Mouse (Mus musculus) embryonic facial prominence, embryonic 12.5 days (tissue): ENCODE data around the gene Tmprss4. TPM values are rescaled to one million over a fixed set of nuclear protein-coding genes. Genes with fewer than 3 reads are reported as not detected.

Source experiments
- ATAC-seq: fragments of 200-750 bp; cut with Nextera tagmentation; 2 replicates; pipeline ENCODE4 v1.8.0; 2017; ENCODE audit not compliant: insufficient number of reproducible peaks, insufficient read depth, low FRiP score, low TSS enrichment
- H3K27ac ChIP-seq: fragments of 300-500 bp; sonication (generic); 2 replicates; pipeline ENCODE4 v1.5.1; 2016; ENCODE audit warnings: mild to moderate bottlenecking
- H3K27me3 ChIP-seq: fragments of 300-500 bp; sonication (generic); 2 replicates; pipeline ENCODE4 v1.6.1; 2016; ENCODE audit warnings: mild to moderate bottlenecking, moderate library complexity
- H3K36me3 ChIP-seq: fragments of 300-500 bp; sonication (generic); 2 replicates; pipeline ENCODE4 v1.6.1; 2016; ENCODE audit warnings: mild to moderate bottlenecking
- H3K4me1 ChIP-seq: fragments of 300-500 bp; sonication (generic); 2 replicates; pipeline ENCODE4 v1.6.1; 2016
- H3K4me2 ChIP-seq: fragments of 300-500 bp; sonication (generic); replicated peaks from 2 replicates; pipeline ENCODE4 v1.6.1; 2016; ENCODE audit warnings: mild to moderate bottlenecking, moderate library complexity
- H3K4me3 ChIP-seq: fragments of 300-500 bp; sonication (generic); 2 replicates; pipeline ENCODE4 v1.5.1; 2016; ENCODE audit warnings: mild to moderate bottlenecking
- H3K9ac ChIP-seq: fragments of 300-500 bp; sonication (generic); 2 replicates; pipeline ENCODE4 v1.6.1; 2016; ENCODE audit warnings: mild to moderate bottlenecking, moderate library complexity
- H3K9me3 ChIP-seq: fragments of 300-500 bp; sonication (generic); 2 replicates; pipeline ENCODE4 v1.6.1; 2016; ENCODE audit warnings: mild to moderate bottlenecking, moderate library complexity
- WGBS: fragments of 180-500 bp; shearing (Covaris S2); methylation state at CpG from one replicate; pipeline ENCODE4 v1.1.7; 2016; 5-methylcytosine and 5-hydroxymethylcytosine counted together
- polyA plus RNA-seq: library from polyadenylated mRNA; unstranded; fragments of >200 nt; fragmentation: Nextera tagmentation; extraction: Ambion mirVana; gene quantifications from 2 replicates; pipeline ENCODE4 v1.2.1, GENCODE M21; 2016

The Tmprss4 gene
- polyA plus RNA-seq = 0.22 and 0.56 TPM in 2 replicates

GRCm38 (mm10) chr9:45203797-45204410, at the start of gene Tmprss4:
Tmprss4 (minus strand) TSS chr9:45204092.
- no peaks in the 10 kb centered on the region for H3K27me3 ChIP-seq
- no peak within 1 kb of the TSS for H3K4me2 ChIP-seq
- no peak within 1 kb of the TSS for H3K9ac ChIP-seq
- no peak for ATAC-seq
- H3K4me1 ChIP-seq = no peaks in the 10 kb centered on the region; the same call in 1 of the 2 replicates
- no peaks in the 10 kb centered on the region for H3K9me3 ChIP-seq
- no peaks in the 10 kb centered on the region for H3K36me3 ChIP-seq
- H3K4me3 ChIP-seq = no peak within 1 kb of the TSS
- H3K27ac ChIP-seq = no peak within 1 kb of the TSS
- whole genome bisulfite sequencing = 61% methylated on average over 8 of the region's 8 CpGs

GRCm38 (mm10) chr9:45252395-45252794, 48.5 kb upstream of the Tmprss4 start:
- H3K4me2 ChIP-seq = no peak overlapping the region
- no peak overlapping the region for H3K27ac ChIP-seq
- no peak for ATAC-seq
- no peaks in the 10 kb centered on the region for H3K27me3 ChIP-seq
- H3K4me1 ChIP-seq = no peaks in the 10 kb centered on the region
- H3K36me3 ChIP-seq = no peaks in the 10 kb centered on the region
- WGBS = 72% methylated on average over 6 of the region's 6 CpGs
- H3K9ac ChIP-seq = no peak overlapping the region
- no peak overlapping the region for H3K4me3 ChIP-seq
- no peaks in the 10 kb centered on the region for H3K9me3 ChIP-seq

DNA sequence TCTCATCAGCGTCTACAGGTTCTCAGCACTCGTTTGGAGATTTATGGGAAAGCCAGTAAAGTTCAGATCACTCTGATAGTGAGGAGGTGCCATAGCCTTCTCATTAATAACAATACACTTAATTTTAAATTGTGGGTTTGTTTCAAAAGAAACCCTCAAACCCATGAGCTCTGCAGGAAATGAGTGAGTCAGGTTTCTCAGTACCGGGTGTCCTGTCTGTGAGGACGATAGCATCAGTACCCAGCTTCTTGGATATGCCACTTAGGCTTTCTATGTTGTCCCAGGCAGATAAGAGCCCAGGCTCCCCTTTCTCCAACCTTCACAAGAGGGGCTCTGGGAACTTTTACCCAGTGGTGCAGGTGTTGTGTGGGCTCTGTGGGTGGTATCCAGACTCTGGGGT, 48.1 kb upstream of the Tmprss4 start:
- Histone ChIP-seq H3K27me3 (no peaks in the 10 kb centered on the region), H3K27ac (no peak overlapping the region), H3K9ac (no peak overlapping the region), H3K36me3 (no peaks in the 10 kb centered on the region), H3K4me2 (no peak overlapping the region), H3K4me1 (no peaks in the 10 kb centered on the region), H3K4me3 (no peak overlapping the region), H3K9me3 (no peaks in the 10 kb centered on the region)
- no peak for ATAC-seq
- WGBS = 77% methylated on average over 4 of the region's 4 CpGs

GRCm38 (mm10) chr9:45251281-45251680, 47.4 kb upstream of the Tmprss4 start:
- WGBS = 72% methylated on average over 3 of the region's 3 CpGs
- H3K9ac ChIP-seq = no peak overlapping the region
- no peaks in the 10 kb centered on the region for H3K4me1 ChIP-seq
- H3K27me3 ChIP-seq = no peaks in the 10 kb centered on the region
- no peak overlapping the region for H3K4me3 ChIP-seq
- ATAC-seq = no peak
- no peak overlapping the region for H3K27ac ChIP-seq
- no peaks in the 10 kb centered on the region for H3K9me3 ChIP-seq
- no peaks in the 10 kb centered on the region for H3K36me3 ChIP-seq
- H3K4me2 ChIP-seq = no peak overlapping the region

GRCm38 (mm10) chr9:45250306-45250705, 46.4 kb upstream of the Tmprss4 start:
- Histone ChIP-seq H3K4me3 (no peak overlapping the region), H3K9me3 (no peaks in the 10 kb centered on the region), H3K4me1 (no peaks in the 10 kb centered on the region), H3K27me3 (no peaks in the 10 kb centered on the region), H3K4me2 (no peak overlapping the region), H3K36me3 (no peaks in the 10 kb centered on the region), H3K9ac (no peak overlapping the region), H3K27ac (no peak overlapping the region)
- 86% methylated on average over 7 of the region's 7 CpGs for WGBS
- ATAC-seq = no peak

DNA sequence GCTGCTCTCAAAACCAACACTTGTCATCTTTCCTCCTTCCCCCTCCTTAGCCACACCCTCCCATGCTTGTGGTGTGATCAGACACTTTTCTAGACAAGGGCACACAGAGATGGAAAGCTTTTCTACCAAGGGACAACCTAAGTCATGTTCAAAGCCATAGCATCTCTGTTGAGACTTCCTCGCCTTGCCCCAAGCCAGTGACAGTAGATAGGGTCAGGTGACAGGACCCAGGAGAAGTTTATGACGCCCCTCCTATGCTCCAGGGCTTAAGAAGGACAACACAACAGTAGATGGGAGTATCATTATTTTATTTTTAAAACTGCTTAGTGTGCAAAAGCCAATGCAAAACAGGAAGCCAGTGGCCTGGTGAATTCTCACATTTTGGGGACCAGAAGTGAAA, 43.6 kb upstream of the Tmprss4 start:
- Histone ChIP-seq H3K4me2 (no peak overlapping the region), H3K9me3 (no peaks in the 10 kb centered on the region), H3K27ac (no peak overlapping the region), H3K36me3 (no peaks in the 10 kb centered on the region), H3K27me3 (no peaks in the 10 kb centered on the region), H3K4me3 (no peak overlapping the region), H3K4me1 (no peaks in the 10 kb centered on the region), H3K9ac (no peak overlapping the region)
- ATAC-seq = no peak
- 72% methylated on average over 2 of the region's 2 CpGs for WGBS

- 85% methylated on average over 6 of the region's 6 CpGs for WGBS
- ATAC-seq = no peak
- H3K4me2 ChIP-seq = no peak overlapping the region
Measured at GRCm38 (mm10) chr9:45246060-45246459, 42.2 kb upstream of the Tmprss4 start.

GRCm38 (mm10) chr9:45245432-45245831, 41.5 kb upstream of the Tmprss4 start:
- no peak for ATAC-seq
- H3K4me2 ChIP-seq = no peak overlapping the region
- H3K4me1 ChIP-seq = no peaks in the 10 kb centered on the region
- 75% methylated on average over 1 of the region's 1 CpGs for WGBS
- H3K27me3 ChIP-seq = no peaks in the 10 kb centered on the region
- H3K27ac ChIP-seq = no peak overlapping the region
- no peaks in the 10 kb centered on the region for H3K9me3 ChIP-seq
- no peak overlapping the region for H3K4me3 ChIP-seq
- no peaks in the 10 kb centered on the region for H3K36me3 ChIP-seq
- H3K9ac ChIP-seq = no peak overlapping the region

More at GRCm38 (mm10) chr9:45246060-45246459, 42.2 kb upstream of the Tmprss4 start:
- H3K4me1 ChIP-seq = no peaks in the 10 kb centered on the region
- no peaks in the 10 kb centered on the region for H3K36me3 ChIP-seq
- H3K27me3 ChIP-seq = no peaks in the 10 kb centered on the region
- no peaks in the 10 kb centered on the region for H3K9me3 ChIP-seq
- H3K4me3 ChIP-seq = no peak overlapping the region
- no peak overlapping the region for H3K27ac ChIP-seq
- H3K9ac ChIP-seq = no peak overlapping the region

- ATAC-seq = no peak
- Histone ChIP-seq H3K4me1 (no peaks in the 10 kb centered on the region), H3K36me3 (no peaks in the 10 kb centered on the region), H3K9ac (no peak overlapping the region), H3K27ac (no peak overlapping the region), H3K4me3 (no peak overlapping the region), H3K4me2 (no peak overlapping the region), H3K27me3 (no peaks in the 10 kb centered on the region), H3K9me3 (no peaks in the 10 kb centered on the region)
- WGBS = 80% methylated on average over 5 of the region's 5 CpGs
Measured at GRCm38 (mm10) chr9:45241397-45241796, 37.5 kb upstream of the Tmprss4 start.

- Histone ChIP-seq H3K36me3 (no peaks in the 10 kb centered on the region), H3K4me1 (no peaks in the 10 kb centered on the region), H3K4me3 (no peak overlapping the region), H3K9ac (no peak overlapping the region), H3K27me3 (no peaks in the 10 kb centered on the region), H3K4me2 (no peak overlapping the region), H3K27ac (no peak overlapping the region), H3K9me3 (no peaks in the 10 kb centered on the region)
- no peak for ATAC-seq
- 52% methylated on average over 7 of the region's 7 CpGs for WGBS
Measured at GRCm38 (mm10) chr9:45236744-45237143, 32.9 kb upstream of the Tmprss4 start.

- Histone ChIP-seq H3K9ac (no peak overlapping the region), H3K36me3 (no peaks in the 10 kb centered on the region), H3K4me3 (no peak overlapping the region), H3K9me3 (no peaks in the 10 kb centered on the region), H3K4me2 (no peak overlapping the region), H3K4me1 (no peaks in the 10 kb centered on the region), H3K27me3 (no peaks in the 10 kb centered on the region), H3K27ac (no peak overlapping the region)
- ATAC-seq = no peak
- WGBS = 67% methylated on average over 6 of the region's 6 CpGs
Measured at GRCm38 (mm10) chr9:45235668-45236227, 31.9 kb upstream of the Tmprss4 start.

DNA sequence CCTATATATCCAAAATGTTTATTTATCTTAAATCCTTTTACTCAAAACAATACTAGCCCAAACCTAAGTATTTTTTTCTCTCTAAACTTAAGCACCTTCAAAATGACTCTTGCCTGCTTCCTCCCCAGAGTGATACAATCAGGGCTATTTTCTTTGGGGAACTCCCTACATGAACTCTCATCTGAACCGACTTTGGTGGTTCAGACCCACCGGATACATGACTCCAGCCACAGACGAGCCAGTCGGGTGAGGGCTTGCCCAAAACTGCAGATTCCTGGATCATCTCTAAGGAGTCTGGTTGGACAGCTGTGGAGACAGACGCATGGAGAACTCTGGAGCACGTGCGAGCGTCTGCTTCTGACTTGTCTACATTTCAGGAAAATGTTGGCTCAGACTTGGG, 25.5 kb upstream of the Tmprss4 start:
- H3K4me1 ChIP-seq = no peaks in the 10 kb centered on the region
- 66% methylated on average over 8 of the region's 8 CpGs for WGBS

More for the DNA sequence above, 25.5 kb upstream of the Tmprss4 start:
- Histone ChIP-seq H3K9ac (no peak overlapping the region), H3K27me3 (no peaks in the 10 kb centered on the region), H3K9me3 (no peaks in the 10 kb centered on the region), H3K4me2 (no peak overlapping the region), H3K4me3 (no peak overlapping the region), H3K27ac (no peak overlapping the region), H3K36me3 (no peaks in the 10 kb centered on the region)
- no peak for ATAC-seq
